Mouse (Mus musculus): ENCODE measurements around the gene Esyt2. TPM values are rescaled to one million over a fixed set of nuclear protein-coding genes. Genes with fewer than 3 reads are reported as not detected.

The Esyt2 gene
- polyA plus RNA-seq, 1 experiment, result 0.69 TPM

DNA sequence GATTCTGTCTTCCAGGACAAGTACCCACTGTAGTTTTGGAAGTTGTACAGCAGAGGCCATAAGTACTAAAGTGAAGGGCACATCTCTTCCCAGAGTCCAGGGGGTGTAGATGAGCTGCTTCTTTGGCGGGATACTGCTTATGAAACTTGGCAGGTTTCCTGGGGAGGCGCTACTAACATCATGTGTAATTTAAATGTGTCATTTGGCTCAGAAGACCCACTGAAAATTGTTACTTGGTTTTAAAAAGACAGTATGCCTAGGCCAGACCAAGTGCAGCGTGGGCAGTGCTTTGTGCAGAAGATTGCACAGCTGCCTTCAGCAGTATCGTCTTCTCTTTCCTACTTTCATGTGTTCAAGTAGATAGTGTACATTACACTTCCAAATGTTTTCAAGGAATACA lies 44.5 kb downstream of the Esyt2 start:
- Histone ChIP-seq H3K27me3 (ENCODE audit: control insufficient read depth) (no peaks in the 10 kb centered on the region), H3K4me1 (ENCODE audit: control insufficient read depth) (no peaks in the 10 kb centered on the region), H3K36me3 (ENCODE audit: control insufficient read depth) (peaks cover 72% of the 10 kb centered on the region), H3K9me3 (ENCODE audit: control insufficient read depth, low read length) (no peaks in the 10 kb centered on the region), H3K4me3 (replicated peaks) (no peak overlapping the region)
- TF ChIP-seq TAL1 (IDR thresholded peaks at IDR 0.05; ENCODE audit: low read length) (no peak), GATA1 (IDR thresholded peaks at IDR 0.05; ENCODE audit: low read length) (no peak)

DNA sequence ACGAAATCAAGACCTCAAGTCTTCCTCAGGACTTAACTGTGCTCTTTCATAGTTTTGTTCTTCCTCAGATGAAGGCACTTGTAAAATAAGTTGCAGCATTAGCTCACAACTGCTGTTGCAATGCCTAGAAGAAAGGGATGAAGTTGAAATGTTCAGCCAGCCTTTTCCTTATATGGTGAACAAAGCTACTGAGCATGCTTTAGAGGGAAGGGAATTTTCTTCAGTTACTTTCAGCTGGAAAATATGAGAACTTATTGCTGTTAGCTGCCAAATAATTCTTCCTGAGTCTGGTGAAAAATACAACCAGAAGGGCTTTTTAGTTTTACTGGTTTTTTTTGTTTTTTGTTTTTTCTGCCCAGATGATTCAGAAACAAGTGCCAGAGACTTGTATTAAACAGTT lies 45.2 kb downstream of the Esyt2 start:
- TF ChIP-seq TAL1 (IDR thresholded peaks at IDR 0.05; ENCODE audit: low read length) (no peak), GATA1 (IDR thresholded peaks at IDR 0.05; ENCODE audit: low read length) (no peak)
- no peaks in the 10 kb centered on the region for H3K9me3 ChIP-seq (ENCODE audit: control insufficient read depth, low read length)
- no peaks in the 10 kb centered on the region for H3K27me3 ChIP-seq (ENCODE audit: control insufficient read depth)
- H3K36me3 ChIP-seq (ENCODE audit: control insufficient read depth), result peaks cover 67% of the 10 kb centered on the region
- H3K4me3 ChIP-seq (replicated peaks), result no peak overlapping the region
- no peaks in the 10 kb centered on the region for H3K4me1 ChIP-seq (ENCODE audit: control insufficient read depth)

- no peaks in the 10 kb centered on the region for H3K4me1 ChIP-seq (ENCODE audit: control insufficient read depth)
- no peaks in the 10 kb centered on the region for H3K9me3 ChIP-seq (ENCODE audit: control insufficient read depth, low read length)
- TF ChIP-seq GATA1 (IDR thresholded peaks at IDR 0.05; ENCODE audit: low read length) (no peak), TAL1 (IDR thresholded peaks at IDR 0.05; ENCODE audit: low read length) (no peak)
- no peak overlapping the region for H3K4me3 ChIP-seq (replicated peaks)
- H3K36me3 ChIP-seq (ENCODE audit: control insufficient read depth), result peaks cover 54% of the 10 kb centered on the region
- H3K27me3 ChIP-seq (ENCODE audit: control insufficient read depth), result no peaks in the 10 kb centered on the region
Observed at GRCm38 (mm10) chr12:116334253-116334652, 53.3 kb downstream of the Esyt2 start.

GRCm38 (mm10) chr12:116340160-116340559 lies 59.2 kb downstream of the Esyt2 start:
- Histone ChIP-seq H3K36me3 (ENCODE audit: control insufficient read depth) (peaks cover 73% of the 10 kb centered on the region), H3K9me3 (ENCODE audit: control insufficient read depth, low read length) (no peaks in the 10 kb centered on the region), H3K27me3 (ENCODE audit: control insufficient read depth) (no peaks in the 10 kb centered on the region), H3K4me1 (ENCODE audit: control insufficient read depth) (no peaks in the 10 kb centered on the region), H3K4me3 (replicated peaks) (no peak overlapping the region)
- no peak for TF ChIP-seq GATA1 (IDR thresholded peaks at IDR 0.05; ENCODE audit: low read length)

- Histone ChIP-seq H3K36me3 (ENCODE audit: control insufficient read depth) (peaks cover 82% of the 10 kb centered on the region), H3K4me1 (ENCODE audit: control insufficient read depth) (no peaks in the 10 kb centered on the region), H3K27me3 (ENCODE audit: control insufficient read depth) (no peaks in the 10 kb centered on the region), H3K9me3 (ENCODE audit: control insufficient read depth, low read length) (no peaks in the 10 kb centered on the region), H3K4me3 (replicated peaks) (no peak overlapping the region)
- no peak for TF ChIP-seq TAL1 (IDR thresholded peaks at IDR 0.05; ENCODE audit: low read length)
- no peak for TF ChIP-seq GATA1 (IDR thresholded peaks at IDR 0.05; ENCODE audit: low read length)
Observed at GRCm38 (mm10) chr12:116348755-116349286, 67.8 kb downstream of the Esyt2 start.

DNA sequence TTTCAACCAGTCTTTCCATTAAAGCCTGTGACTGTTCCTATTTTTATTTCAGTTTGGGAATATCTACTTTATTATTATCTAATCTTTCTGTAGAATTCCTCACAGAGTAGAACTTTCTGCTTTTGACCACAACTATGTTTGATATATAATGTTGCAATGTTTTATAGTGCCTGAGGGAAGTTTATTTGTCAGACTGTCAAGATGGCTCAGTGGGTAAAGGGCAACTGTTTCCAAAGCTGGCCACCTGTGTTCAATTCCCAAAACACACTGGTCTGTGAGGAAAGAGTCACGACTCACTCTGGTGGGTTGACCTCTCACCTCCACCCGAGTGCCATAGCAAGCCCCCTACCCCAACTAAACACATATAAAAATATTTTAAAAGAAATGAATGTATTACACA lies 68.4 kb downstream of the Esyt2 start:
- Histone ChIP-seq H3K4me3 (replicated peaks) (no peak overlapping the region), H3K4me1 (ENCODE audit: control insufficient read depth) (no peaks in the 10 kb centered on the region), H3K36me3 (ENCODE audit: control insufficient read depth) (peaks cover 76% of the 10 kb centered on the region), H3K9me3 (ENCODE audit: control insufficient read depth, low read length) (no peaks in the 10 kb centered on the region), H3K27me3 (ENCODE audit: control insufficient read depth) (no peaks in the 10 kb centered on the region)
- TF ChIP-seq TAL1 (IDR thresholded peaks at IDR 0.05; ENCODE audit: low read length) (no peak), GATA1 (IDR thresholded peaks at IDR 0.05; ENCODE audit: low read length) (no peak)

DNA sequence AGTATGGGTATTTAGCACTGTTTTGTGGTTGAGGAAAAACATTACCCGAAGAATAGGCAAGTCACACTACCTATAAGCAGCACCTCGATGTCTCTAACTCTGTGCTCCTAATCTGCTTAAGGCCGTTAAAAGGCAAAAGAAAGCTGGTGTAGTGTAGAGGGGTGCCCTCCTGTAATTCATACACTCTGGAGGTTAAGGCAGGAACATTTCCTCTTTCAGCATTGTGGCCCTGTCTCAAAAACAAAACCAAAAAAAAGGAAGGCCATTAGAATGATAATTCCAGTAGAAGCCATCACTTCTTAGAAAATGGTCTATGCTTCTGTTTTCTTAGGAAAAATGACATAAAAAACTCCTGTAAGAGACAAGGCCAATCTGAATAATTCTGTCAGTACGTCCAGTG lies 70.0 kb downstream of the Esyt2 start:
- H3K27me3 ChIP-seq (ENCODE audit: control insufficient read depth), result no peaks in the 10 kb centered on the region
- H3K4me3 ChIP-seq (replicated peaks), result no peak overlapping the region
- H3K36me3 ChIP-seq (ENCODE audit: control insufficient read depth), result peaks cover 65% of the 10 kb centered on the region
- H3K9me3 ChIP-seq (ENCODE audit: control insufficient read depth, low read length), result no peaks in the 10 kb centered on the region
- H3K4me1 ChIP-seq (ENCODE audit: control insufficient read depth), result no peaks in the 10 kb centered on the region
- no peak for TF ChIP-seq TAL1 (IDR thresholded peaks at IDR 0.05; ENCODE audit: low read length)
- TF ChIP-seq GATA1 (IDR thresholded peaks at IDR 0.05; ENCODE audit: low read length), result no peak

- H3K4me1 ChIP-seq (ENCODE audit: control insufficient read depth), result no peaks in the 10 kb centered on the region
- no peak for TF ChIP-seq TAL1 (IDR thresholded peaks at IDR 0.05; ENCODE audit: low read length)
- no peak for TF ChIP-seq GATA1 (IDR thresholded peaks at IDR 0.05; ENCODE audit: low read length)
- H3K27me3 ChIP-seq (ENCODE audit: control insufficient read depth), result no peaks in the 10 kb centered on the region
- H3K9me3 ChIP-seq (ENCODE audit: control insufficient read depth, low read length), result no peaks in the 10 kb centered on the region
- peaks cover 61% of the 10 kb centered on the region for H3K36me3 ChIP-seq (ENCODE audit: control insufficient read depth)
- H3K4me3 ChIP-seq (replicated peaks), result no peak overlapping the region
Observed at GRCm38 (mm10) chr12:116352404-116352803, 71.4 kb downstream of the Esyt2 start.

DNA sequence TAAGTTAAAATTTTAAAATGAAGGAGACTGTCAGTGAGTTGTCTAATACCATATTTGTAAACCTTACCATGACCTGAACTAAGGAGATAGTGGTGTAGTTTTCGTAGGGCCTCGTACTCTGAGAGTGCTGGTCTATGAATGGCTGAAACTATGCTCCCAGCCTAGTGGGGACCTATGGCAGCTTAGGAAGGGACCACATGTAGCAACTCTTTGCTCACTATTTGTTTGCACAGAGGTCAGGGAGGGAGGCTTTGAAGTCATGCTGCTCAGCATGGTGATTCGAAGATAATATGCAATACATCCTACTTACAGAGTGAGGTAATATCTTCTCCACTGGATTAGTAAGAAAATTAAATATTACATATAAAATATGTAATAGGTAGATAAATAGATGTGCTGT lies 73.7 kb downstream of the Esyt2 start:
- no peaks in the 10 kb centered on the region for H3K9me3 ChIP-seq (ENCODE audit: control insufficient read depth, low read length)
- TF ChIP-seq TAL1 (IDR thresholded peaks at IDR 0.05; ENCODE audit: low read length) (no peak), GATA1 (IDR thresholded peaks at IDR 0.05; ENCODE audit: low read length) (no peak)
- H3K27me3 ChIP-seq (ENCODE audit: control insufficient read depth), result no peaks in the 10 kb centered on the region
- no peak overlapping the region for H3K4me3 ChIP-seq (replicated peaks)
- no peaks in the 10 kb centered on the region for H3K4me1 ChIP-seq (ENCODE audit: control insufficient read depth)
- peaks cover 60% of the 10 kb centered on the region for H3K36me3 ChIP-seq (ENCODE audit: control insufficient read depth)

- H3K4me1 ChIP-seq (ENCODE audit: control insufficient read depth), result no peaks in the 10 kb centered on the region
Observed at GRCm38 (mm10) chr12:116362091-116362490, 81.1 kb downstream of the Esyt2 start.

More at GRCm38 (mm10) chr12:116362091-116362490, 81.1 kb downstream of the Esyt2 start:
- Histone ChIP-seq H3K27me3 (ENCODE audit: control insufficient read depth) (no peaks in the 10 kb centered on the region), H3K9me3 (ENCODE audit: control insufficient read depth, low read length) (no peaks in the 10 kb centered on the region), H3K36me3 (ENCODE audit: control insufficient read depth) (peaks cover 72% of the 10 kb centered on the region), H3K4me3 (replicated peaks) (no peak overlapping the region)
- TF ChIP-seq GATA1 (IDR thresholded peaks at IDR 0.05; ENCODE audit: low read length), result no peak
- no peak for TF ChIP-seq TAL1 (IDR thresholded peaks at IDR 0.05; ENCODE audit: low read length)
